Mouse (Mus musculus) liver, embryonic 14.5 days (tissue): ENCODE data around the gene Asdurf. TPM values are rescaled to one million over a fixed set of nuclear protein-coding genes. Genes with fewer than 3 reads are reported as not detected.

ENCODE experiments used
- ATAC-seq: fragments of 200-750 bp; cut with Nextera tagmentation; 2 replicates; pipeline ENCODE4 v1.8.0; 2017; ENCODE audit warnings: moderate number of reproducible peaks, mild to moderate bottlenecking, moderate library complexity; ENCODE audit not compliant: insufficient read depth
- DNase-seq, 3 experiments: peaks; one replicate each; pipeline ENCODE4 v3.0.0-alpha.2; 2012 to 2013; ENCODE audit warnings: low read depth in 3 of 3, low spot score in 3 of 3
- H3K27ac ChIP-seq: fragments of 300-500 bp; sonication (generic); 2 replicates; pipeline ENCODE4 v1.5.1; 2014; ENCODE audit warnings: moderate library complexity, mild to moderate bottlenecking, control low read depth, inconsistent platforms
- H3K27me3 ChIP-seq: fragments of 300-500 bp; sonication (generic); 2 replicates; pipeline ENCODE4 v1.6.1; 2014; ENCODE audit warnings: mild to moderate bottlenecking, low read length, moderate library complexity; ENCODE audit not compliant: control insufficient read depth, insufficient read depth
- H3K36me3 ChIP-seq: fragments of 300-500 bp; sonication (generic); replicated peaks from 2 replicates; pipeline ENCODE4 v1.6.1; 2014; ENCODE audit warnings: low read depth; ENCODE audit not compliant: control insufficient read depth, insufficient read depth
- H3K4me1 ChIP-seq, 2 experiments: fragments of 200-500 bp in 1 of 2; fragments of 300-500 bp in 1 of 2; sonication (generic) in 1 of 2; replicated peaks; 2 replicates each; pipeline ENCODE4 v1.6.1; 2012 to 2014; ENCODE audit warnings: antibody characterized with exemption in 1 of 2, inconsistent platforms in 1 of 2, low read length in 1 of 2; ENCODE audit not compliant: control insufficient read depth in 2 of 2, insufficient read depth in 2 of 2
- H3K4me2 ChIP-seq: fragments of 300-500 bp; sonication (generic); 2 replicates; pipeline ENCODE4 v1.6.1; 2014; ENCODE audit warnings: low read depth, mild to moderate bottlenecking, control low read depth, moderate library complexity
- H3K4me3 ChIP-seq, 2 experiments: fragments of 200-500 bp in 1 of 2; fragments of 300-500 bp in 1 of 2; sonication (generic) in 1 of 2; 2 replicates each; pipeline ENCODE4 v1.5.1; 2012 to 2014; ENCODE audit warnings: low read depth in 2 of 2, low read length in 2 of 2, mild to moderate bottlenecking in 2 of 2, control low read depth in 1 of 2, inconsistent platforms in 1 of 2, moderate library complexity in 1 of 2; ENCODE audit not compliant: insufficient read depth in 1 of 2
- H3K9ac ChIP-seq: fragments of 300-500 bp; sonication (generic); replicated peaks from 2 replicates; pipeline ENCODE4 v1.6.1; 2014; ENCODE audit warnings: mild to moderate bottlenecking, control low read depth, moderate library complexity
- H3K9me3 ChIP-seq: fragments of 300-500 bp; sonication (generic); 2 replicates; pipeline ENCODE4 v1.6.1; 2016; ENCODE audit warnings: low read length, mixed read lengths; ENCODE audit not compliant: control insufficient read depth
- CTCF ChIP-seq: IDR thresholded peaks from 2 replicates; pipeline ENCODE4 v1.5.1; 2016; ENCODE audit warnings: antibody characterized with exemption, low read depth, control low read depth
- EP300 ChIP-seq: IDR thresholded peaks from 2 replicates; pipeline ENCODE4 v1.6.1; 2016; ENCODE audit warnings: antibody characterized with exemption, low read depth
- WGBS: fragments of 180-500 bp; shearing (Covaris S2); extraction: QIAGEN DNeasy Blood & Tissue Kit; methylation state at CpG from one replicate; pipeline ENCODE4 v1.1.7; 2014; ENCODE audit not compliant: insufficient replicate concordance; 5-methylcytosine and 5-hydroxymethylcytosine counted together
- polyA plus RNA-seq, 2 experiments: library from polyadenylated mRNA; depleted of rRNA in 1 of 2; stranded (reverse) in 1 of 2; unstranded in 1 of 2; fragments of >200 nt; fragmentation: Nextera tagmentation in 1 of 2; extraction: Ambion mirVana in 1 of 2; gene quantifications; 2 replicates each; pipeline versions ENCODE4 v1.2.1 to v1.2.3; 2012 to 2014

Gene Asdurf
- polyA plus RNA-seq, 2 experiments: 4.6 TPM; not detected in 1

DNA sequence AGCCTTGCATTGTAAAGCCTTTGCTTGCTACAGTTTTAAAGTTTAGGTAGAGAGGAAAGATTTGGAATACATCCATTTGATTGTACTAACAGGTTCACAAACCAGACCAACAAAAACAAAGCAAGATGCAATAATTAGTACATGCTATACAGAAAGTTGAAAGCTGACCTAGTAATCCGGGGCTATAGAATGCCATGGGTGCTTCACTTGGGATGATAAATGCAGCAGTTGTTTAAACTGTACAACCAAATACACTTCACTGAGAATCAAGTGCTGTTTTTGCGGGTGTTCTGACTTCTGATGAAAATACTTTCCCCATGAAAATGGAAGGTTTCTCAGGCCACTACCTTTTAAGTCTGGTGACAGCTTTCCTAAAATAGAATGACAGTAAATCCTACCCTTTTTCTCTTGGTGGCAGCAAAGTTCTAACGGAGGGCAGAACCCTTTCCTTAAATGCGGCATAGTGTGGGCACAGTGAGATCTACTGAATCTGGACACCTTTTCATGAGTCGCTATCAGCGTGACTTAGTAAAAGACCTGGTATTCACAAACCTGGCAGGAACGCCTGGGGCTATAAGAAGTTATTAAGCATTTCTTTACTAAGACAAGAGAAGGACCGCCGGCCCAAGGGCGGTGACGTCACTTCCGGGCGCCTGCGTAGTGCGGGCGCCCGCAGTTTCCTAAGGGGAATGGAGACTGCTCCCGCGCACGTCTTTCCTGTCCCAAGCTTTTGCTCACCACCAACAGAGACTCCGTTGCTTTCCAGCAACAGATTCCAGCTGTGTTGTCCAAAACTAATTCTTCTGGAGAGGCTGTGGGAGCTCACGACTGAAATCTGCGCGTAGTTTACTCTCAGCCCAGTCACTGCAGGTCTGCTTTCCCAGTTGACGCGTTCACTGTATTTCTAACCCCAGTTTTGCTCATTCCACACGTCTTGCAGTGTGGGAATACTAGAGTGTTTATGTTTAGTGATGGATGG is 39.1 kb downstream of the Asdurf start, which contains the start of gene Osgepl1:
TSS of gene Osgepl1 (plus strand) at position 636 of the 979 bp plus-strand sequence.
- H3K4me2 ChIP-seq: peak within 1 kb of the TSS; percentile 84
- H3K9ac ChIP-seq: peak within 1 kb of the TSS; percentile 88
- TF ChIP-seq CTCF (peak; percentile 39; the same call in 1 of the 2 replicates), EP300 (no peak)
- peaks cover 0 to 4% of the 10 kb centered on the region in 2 experiments; a peak in 2 of 4 replicates for H3K4me1 ChIP-seq
- no peaks in the 10 kb centered on the region for H3K27me3 ChIP-seq
- 2% methylated on average over 27 of the region's 27 CpGs for WGBS
- peak within 1 kb of the TSS; percentile 81 to 99 for H3K4me3 ChIP-seq
- ATAC-seq: peak; percentile 94
- H3K36me3 ChIP-seq: peaks cover 5% of the 10 kb centered on the region
- H3K27ac ChIP-seq: peak within 1 kb of the TSS; percentile 86
- H3K9me3 ChIP-seq: no peaks in the 10 kb centered on the region
- peak; percentile 65 to 76 (median 68) for DNase-seq

DNA sequence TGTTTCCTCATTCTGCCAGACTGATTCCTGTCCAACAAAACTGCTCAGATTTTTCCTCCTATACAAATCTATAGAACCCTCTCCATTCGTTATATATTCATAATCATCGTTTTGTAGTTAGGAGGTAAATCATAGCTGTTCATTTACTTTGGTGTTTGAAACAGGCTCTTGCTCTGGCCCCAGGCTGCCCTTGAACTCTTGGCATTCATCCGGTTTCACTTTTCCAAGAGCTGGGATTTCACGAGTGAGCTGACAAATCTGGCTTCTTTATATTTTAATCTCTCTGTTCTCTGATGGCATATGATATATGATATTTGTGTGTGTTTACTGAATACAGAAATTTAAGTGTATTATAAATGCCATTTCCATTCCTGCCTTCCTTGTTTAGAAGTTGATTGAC is 51.9 kb downstream of the Asdurf start:
- DNase-seq: no peak
- no peak overlapping the region for H3K4me2 ChIP-seq
- TF ChIP-seq CTCF (no peak), EP300 (no peak)

More for the DNA sequence above, 51.9 kb downstream of the Asdurf start:
- Histone ChIP-seq H3K4me1 (peaks cover 5 to 6% of the 10 kb centered on the region in 2 experiments), H3K27me3 (no peaks in the 10 kb centered on the region), H3K9ac (no peak overlapping the region), H3K4me3 (no peak overlapping the region), H3K27ac (no peak overlapping the region), H3K36me3 (no peaks in the 10 kb centered on the region; the same call in none of the 2 replicates), H3K9me3 (no peaks in the 10 kb centered on the region)
- 68% methylated on average over 4 of the region's 4 CpGs for WGBS
- no peak for ATAC-seq

Other genes starting within 250 kb of the Asdurf start
- not detected in 2 replicates for gene 1700019A02Rik, start 165.0 kb downstream of the Asdurf start, polyA plus RNA-seq (2012; rRNA removed)
- gene 1700019A02Rik, start 165.0 kb downstream of the Asdurf start, polyA plus RNA-seq (2014; fragmentation: Nextera tagmentation; extraction: Ambion mirVana): not detected in 2 replicates
- gene Pms1, start 55.6 kb downstream of the Asdurf start, polyA plus RNA-seq (2012; rRNA removed): 1.8 and 3.1 TPM in 2 replicates
- gene Pms1, start 55.6 kb downstream of the Asdurf start, polyA plus RNA-seq (2014; fragmentation: Nextera tagmentation; extraction: Ambion mirVana): 7.8 and 8.2 TPM in 2 replicates
- 8.1 and 13.7 TPM in 2 replicates for gene Ormdl1, start 55.5 kb downstream of the Asdurf start, polyA plus RNA-seq (2012; rRNA removed)
- gene Ormdl1, start 55.5 kb downstream of the Asdurf start, polyA plus RNA-seq (2014; fragmentation: Nextera tagmentation; extraction: Ambion mirVana): 34.1 and 35.0 TPM in 2 replicates
- gene Gm28778, start 55.5 kb downstream of the Asdurf start, polyA plus RNA-seq (2012; rRNA removed): not detected in 2 replicates
- not detected in 2 replicates for gene Gm28778, start 55.5 kb downstream of the Asdurf start, polyA plus RNA-seq (2014; fragmentation: Nextera tagmentation; extraction: Ambion mirVana)
- gene Osgepl1, start 39.0 kb downstream of the Asdurf start, polyA plus RNA-seq (2012; rRNA removed): 7.8 and 12.9 TPM in 2 replicates
- 27.9 and 28.0 TPM in 2 replicates for gene Osgepl1, start 39.0 kb downstream of the Asdurf start, polyA plus RNA-seq (2014; fragmentation: Nextera tagmentation; extraction: Ambion mirVana)
- 0.02 and 0.03 TPM in 2 replicates for gene Gm28551, start within 50 bp of the Asdurf start, polyA plus RNA-seq (2012; rRNA removed)
- gene Gm28551, start within 50 bp of the Asdurf start, polyA plus RNA-seq (2014; fragmentation: Nextera tagmentation; extraction: Ambion mirVana): 0.19 and 0.28 TPM in 2 replicates
- 11.9 and 20.9 TPM in 2 replicates for gene Asnsd1, start 133 bp upstream of the Asdurf start, polyA plus RNA-seq (2012; rRNA removed)
- 59.0 and 61.9 TPM in 2 replicates for gene Asnsd1, start 133 bp upstream of the Asdurf start, polyA plus RNA-seq (2014; fragmentation: Nextera tagmentation; extraction: Ambion mirVana)